Mouse (Mus musculus) liver, adult 2 months (tissue): ENCODE results near the gene Dlg5.

Experiments
- CTCF ChIP-seq: fragments of 200-500 bp; IDR thresholded peaks from 2 replicates; pipeline ENCODE4 v1.5.1; 2011; ENCODE audit warnings: low read depth, low read length, control low read depth
- POLR2A ChIP-seq: fragments of 200-500 bp; IDR thresholded peaks from 2 replicates; pipeline ENCODE4 v1.6.1; 2011; ENCODE audit warnings: low read length, control low read depth; ENCODE audit not compliant: insufficient read depth; ENCODE audit errors: extremely low read depth

GRCm38 (mm10) chr14:24134623-24135290 is 111.0 kb downstream of the Dlg5 start:
- TF ChIP-seq CTCF (no peak), POLR2A (no peak)
